Mouse (Mus musculus) adrenal gland, adult 18-20 months (tissue): ENCODE data around the gene Cyp2f2. TPM values are rescaled to one million over a fixed set of nuclear protein-coding genes. Genes with fewer than 3 reads are reported as not detected.

Experiments used
- DNase-seq, 2 experiments: peaks; one replicate each; pipeline ENCODE4 v3.0.0; 2021 to 2022; ENCODE audit warnings: low spot score in 2 of 2
- long read RNA-seq, 2 experiments: library from polyadenylated mRNA; stranded (forward); transcript quantifications; one replicate each; pipeline ENCODE4 v2.0.0; 2021
- total RNA-seq, 2 experiments: library from RNA; stranded (reverse); gene quantifications; 1 replicate in 1 of 2; 2 replicates in 1 of 2; pipeline ENCODE4 v1.2.3; 2021

Gene Cyp2f2
- 100 to 1,000 TPM in 1 of 2 experiments, 1 to 10 TPM in 1; 3.5 to 488 TPM for total RNA-seq
- long read RNA-seq, experiment 1, transcript Cyp2f2-201 (10 exons, 1,866 nt), result major isoform, 5 of 5 reads
- long read RNA-seq, experiment 1, partial matches to known transcripts, result 0 of 5 reads
- long read RNA-seq, experiment 1, other reads (novel, unspliced or antisense), result 0 of 5 reads
- long read RNA-seq, experiment 2, transcript Cyp2f2-201 (10 exons, 1,866 nt), result major isoform, 358 of 497 reads
- long read RNA-seq, experiment 2, partial matches to known transcripts, result 124 of 497 reads
- long read RNA-seq, experiment 2, other reads (novel, unspliced or antisense), result 14 of 497 reads

DNA sequence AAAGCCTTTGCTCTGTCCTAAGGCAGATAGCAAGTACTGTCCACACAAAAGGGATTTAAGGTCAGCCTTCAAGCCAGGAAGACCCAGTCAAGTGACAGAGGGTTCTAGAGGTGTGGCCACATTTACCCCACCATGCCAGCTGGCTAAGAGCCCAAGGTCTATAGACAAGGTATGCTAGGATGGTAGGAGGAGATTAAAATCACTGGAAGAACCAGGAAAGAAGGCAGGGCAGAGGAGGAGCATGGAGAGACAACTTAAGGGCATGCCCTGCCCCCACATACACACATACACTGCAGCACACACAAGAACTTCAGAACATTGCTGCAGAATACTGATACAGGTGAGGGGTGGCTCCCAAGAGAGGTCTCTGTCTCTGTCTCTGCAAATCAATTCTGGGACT is at the start of gene Cyp2f2:
TSS of gene Cyp2f2 (plus strand) at position 234 of the 400 bp plus-strand sequence.
- DNase-seq, result peak in 1 of 2 experiments; percentile 27

DNA sequence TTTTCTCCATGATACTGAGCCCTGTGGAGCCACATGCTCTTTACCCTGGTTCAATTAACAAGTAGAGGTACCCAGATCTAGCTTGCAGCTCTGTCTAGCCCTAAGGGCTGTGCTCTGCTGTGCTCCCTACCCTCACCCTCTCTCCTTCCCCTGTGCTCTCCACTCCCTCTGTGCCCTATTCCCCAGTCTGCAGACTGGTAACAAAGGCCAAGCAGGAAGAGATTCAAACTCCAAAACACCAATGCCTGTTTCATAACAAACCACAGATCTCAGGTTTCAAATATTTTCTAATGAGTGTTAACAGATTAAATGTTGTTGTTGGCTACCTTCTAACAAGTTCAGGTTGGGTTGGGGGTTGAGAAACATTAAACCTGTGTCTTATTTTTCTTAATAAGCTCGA is 41.1 kb upstream of the Cyp2f2 start:
- no peak for DNase-seq

DNA sequence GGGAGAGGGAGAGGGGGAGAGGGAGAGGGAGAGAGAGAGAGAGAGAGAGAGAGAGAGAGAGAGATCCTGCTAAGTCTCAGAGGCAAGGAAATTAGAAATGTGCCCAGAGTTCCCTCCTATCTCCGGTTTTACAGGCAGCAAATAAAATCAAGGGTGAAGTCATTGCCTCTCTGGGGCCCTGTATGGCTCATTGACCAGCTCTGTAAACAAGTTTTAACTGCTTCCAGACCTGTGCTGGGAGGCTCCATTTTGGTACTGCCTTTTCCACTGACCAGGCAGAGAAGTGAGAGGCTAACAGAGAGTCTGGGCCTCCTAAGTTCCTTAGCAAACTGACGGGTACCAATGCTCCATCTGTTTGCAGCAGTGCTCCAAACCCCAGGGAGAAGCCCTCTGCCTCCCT is 38.1 kb upstream of the Cyp2f2 start:
- no peak for DNase-seq

DNA sequence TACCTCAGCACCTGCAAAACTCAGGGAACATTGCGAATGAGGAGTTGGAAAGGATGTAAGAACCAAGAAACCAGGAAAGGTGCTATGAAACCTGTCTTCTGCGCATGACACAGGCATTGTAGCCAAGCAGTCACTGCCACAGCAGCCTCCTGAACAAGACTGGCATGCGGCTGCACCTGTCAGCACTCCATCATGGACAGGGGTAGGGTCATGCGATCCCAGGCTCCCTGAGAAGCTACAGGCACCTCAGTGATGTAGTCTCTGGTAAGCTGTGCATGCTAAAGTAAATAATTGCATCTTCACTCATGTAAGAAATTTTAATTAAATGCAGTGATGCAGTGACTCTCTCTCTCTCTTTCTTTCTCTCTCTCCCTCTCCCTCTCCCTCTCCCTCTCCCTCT is 28.7 kb upstream of the Cyp2f2 start:
- no peak for DNase-seq

DNA sequence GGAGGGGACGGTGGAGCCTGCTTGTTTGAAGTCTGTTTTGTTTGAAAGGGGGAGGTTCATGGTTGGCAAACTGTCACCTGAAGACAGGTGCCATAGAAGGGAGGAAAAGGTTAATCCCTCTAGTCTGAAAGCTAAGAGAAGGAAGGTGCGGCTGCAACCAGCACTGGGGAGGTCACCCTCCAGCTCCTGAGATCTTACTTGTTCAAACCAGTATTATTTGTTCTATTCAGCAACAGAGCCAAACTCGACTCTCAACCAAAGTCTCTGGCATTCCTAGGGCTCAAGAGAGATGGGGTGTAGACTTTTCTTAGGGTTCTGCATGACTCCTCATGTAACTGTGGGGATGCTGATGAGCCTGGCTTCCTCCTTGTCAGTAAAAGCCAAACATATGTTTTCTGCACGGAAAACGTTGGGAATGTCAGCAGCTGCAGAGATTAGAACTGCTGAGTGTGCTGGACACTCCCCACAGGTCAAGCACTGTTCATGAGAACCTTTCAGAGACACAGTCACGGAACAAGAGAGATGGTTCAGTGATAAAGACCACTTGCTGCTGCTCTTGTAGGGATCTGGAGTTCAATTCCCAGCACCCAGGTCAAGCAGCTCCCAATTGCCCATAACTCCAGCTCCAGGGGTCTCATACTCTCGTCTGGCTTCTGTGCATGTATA is 27.5 kb upstream of the Cyp2f2 start:
- DNase-seq, result no peak

DNA sequence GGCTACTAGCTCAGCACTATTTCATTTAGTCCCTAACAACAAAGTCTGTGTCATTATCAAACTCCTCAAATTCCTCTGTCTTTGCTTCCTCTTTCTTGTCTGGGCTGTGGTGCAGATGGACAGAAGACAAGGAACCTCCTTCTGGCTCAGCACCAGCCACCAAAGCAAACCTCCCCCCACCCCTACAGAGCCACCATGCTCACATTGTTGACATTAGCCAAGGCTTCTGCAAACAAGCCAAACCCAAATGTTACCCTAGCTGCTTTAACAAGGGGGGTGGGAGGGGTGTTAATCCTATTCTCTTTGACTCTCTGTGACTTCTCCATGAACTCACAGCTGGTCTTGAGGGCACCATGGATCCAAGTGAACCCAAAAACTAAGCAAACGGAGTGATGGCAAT is 26.8 kb upstream of the Cyp2f2 start:
- DNase-seq, result no peak

DNA sequence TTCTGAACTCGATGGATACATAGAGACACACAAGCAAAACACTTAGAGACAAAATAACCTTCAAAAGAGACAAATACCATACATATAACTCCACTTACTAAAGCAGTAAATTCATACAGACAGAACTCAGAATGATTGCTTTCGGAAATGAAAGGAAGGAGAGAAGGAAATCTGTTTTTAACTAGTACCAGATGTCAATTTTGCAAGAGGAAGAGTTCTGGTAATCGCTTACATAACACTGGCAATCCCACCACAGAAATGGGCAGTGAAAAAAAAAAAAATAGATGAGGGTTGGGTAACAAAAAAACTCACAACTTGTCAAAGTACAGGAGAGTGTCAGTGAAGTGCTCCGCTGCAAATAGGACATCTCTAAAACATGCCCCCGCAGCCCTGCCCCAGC is 14.8 kb upstream of the Cyp2f2 start:
- no peak for DNase-seq

DNA sequence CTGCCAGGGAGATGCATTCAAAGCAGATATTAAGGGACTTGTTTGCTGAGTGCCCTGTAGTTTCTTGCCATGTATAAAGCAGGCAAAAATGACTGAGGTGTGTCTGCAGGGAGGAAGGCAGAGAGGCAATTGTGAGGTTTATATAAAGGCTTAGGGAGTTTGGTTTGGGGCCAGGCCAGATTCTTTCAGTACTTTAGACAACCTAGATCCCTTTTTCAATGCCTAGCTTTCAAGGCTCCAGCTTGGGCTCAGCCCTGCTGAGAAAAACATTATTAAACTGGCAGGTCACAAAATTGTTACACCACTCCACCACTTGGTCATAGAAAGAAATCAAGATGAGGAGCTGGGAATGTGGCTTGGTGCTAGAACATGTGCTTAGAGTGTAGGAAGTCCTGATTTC is 9.4 kb upstream of the Cyp2f2 start:
- no peak for DNase-seq

DNA sequence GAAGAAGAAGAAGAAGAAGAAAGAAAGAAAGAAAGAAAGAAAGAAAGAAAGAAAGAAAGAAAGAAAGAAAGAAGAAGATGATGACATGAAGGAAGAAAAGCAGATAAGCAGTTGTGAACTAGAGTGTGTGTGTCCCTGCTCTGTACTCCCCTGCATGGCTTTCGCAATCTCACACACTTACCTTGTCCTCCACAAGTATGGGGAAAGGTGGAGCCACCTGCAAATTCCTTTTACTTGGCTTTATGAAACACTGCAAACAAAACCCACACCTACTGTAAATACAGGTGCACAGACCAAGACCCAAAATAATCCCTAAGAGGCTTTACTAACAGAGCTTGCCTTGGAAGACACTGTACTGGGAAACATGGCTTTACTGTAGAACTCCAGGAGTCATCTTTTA is 8.7 kb upstream of the Cyp2f2 start:
- DNase-seq, result no peak

DNA sequence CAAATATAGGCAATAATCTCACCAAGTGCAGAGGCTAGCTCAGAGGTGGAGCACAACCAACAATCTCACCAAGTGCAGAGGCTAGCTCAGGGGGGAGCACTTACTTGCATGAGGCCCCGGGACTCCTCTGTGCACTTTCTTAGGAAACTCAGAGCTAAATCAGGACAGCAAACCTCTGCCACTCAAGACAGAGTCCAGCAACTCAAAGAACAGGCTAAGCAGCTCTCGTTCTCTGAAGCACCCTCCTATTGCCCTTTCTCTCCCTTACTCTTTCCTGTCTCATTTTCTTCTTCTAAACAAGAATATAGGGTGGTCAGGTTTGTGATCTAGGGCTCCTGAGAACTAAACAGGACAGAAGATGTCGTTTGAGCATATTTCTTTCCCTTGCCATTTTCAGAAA is 7.7 kb upstream of the Cyp2f2 start:
- DNase-seq, result no peak

DNA sequence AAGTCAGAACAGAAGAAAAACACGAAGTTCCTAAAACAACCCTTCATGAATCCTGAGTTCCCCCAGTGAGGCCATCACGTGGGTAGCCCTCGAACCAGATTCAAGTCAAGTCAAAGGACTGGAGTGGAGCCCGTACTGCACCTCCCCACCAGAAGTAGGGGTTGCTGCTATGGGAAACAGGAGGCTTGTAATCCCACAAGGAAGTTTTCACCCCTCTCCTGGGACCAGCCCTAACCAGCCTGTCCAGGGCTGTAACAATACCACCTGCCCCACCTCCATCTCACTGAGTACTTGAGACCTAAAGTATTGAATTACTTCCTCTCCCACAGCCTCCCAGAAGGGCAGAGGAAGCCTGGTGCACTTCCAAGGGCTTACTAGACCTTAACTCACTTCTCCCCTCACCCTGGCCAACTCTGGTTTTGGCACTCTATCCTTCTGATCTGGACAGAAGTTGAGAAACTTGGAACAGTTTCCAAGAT is 1.6 kb upstream of the Cyp2f2 start:
- no peak for DNase-seq

DNA sequence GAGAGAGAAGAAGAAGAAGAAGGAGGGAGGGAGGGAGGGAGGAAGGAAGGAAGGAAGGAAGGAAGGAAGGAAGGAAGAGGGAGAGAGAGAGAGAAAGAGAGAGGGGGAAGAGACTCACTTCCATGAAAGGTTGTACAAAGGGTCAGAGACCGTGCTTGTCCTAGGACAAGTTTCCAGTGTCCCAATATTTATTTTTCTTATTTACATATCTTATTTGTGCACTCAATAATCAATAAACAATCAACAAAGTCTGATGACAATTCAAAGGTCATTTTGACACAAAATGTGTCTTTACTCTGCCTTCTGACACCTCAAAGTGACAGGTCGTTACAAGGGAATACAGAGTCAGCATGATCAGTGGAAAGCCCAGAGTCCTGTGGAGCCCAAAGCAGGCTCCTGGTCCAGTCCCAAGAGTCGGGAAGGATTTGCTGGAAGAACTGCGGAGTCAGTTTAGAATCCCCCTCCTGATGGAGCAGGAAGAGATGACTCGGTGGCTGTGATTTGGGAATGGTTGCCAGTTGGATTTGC is 4.7 kb downstream of the Cyp2f2 start:
- DNase-seq, result no peak

DNA sequence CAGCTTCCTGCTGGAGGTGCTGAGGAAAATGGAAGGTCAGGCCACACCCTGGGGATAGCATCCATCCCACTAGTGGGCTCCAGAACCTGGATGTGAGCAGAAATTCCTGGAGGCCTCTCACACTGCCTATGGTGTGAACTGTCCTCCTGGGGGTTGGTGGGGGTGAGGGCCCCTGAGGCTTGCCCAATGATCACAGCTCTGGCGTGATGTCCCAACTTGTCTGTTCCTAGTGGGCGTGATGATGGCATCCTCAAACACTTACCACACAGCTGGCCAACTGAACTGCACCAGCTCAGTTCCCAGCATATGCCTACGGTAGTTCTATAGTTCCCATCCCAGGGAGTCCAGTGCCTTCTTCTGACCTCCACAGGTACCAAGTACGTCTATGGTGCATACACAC is 5.3 kb downstream of the Cyp2f2 start:
- DNase-seq, result no peak

DNA sequence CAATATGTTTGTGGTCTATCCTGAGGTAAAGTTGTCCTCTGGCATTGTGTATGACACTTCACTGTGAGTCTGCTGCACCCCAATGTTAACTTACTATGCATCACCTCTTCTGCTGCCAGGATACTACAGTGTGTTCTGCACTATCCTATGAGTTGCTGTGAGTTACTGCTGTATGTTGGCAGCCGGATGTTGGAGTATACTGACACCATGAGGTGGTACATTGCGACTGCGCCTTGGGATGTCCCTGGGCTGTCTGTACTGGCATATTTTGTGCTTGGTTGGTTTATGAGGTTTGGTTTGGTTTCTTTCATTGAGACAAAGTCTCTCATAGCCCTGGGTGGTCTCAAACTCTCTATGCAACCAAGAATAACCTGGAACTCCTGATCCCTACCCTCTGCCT is 8.5 kb downstream of the Cyp2f2 start:
- peak in 1 of 2 experiments; percentile 41 for DNase-seq

DNA sequence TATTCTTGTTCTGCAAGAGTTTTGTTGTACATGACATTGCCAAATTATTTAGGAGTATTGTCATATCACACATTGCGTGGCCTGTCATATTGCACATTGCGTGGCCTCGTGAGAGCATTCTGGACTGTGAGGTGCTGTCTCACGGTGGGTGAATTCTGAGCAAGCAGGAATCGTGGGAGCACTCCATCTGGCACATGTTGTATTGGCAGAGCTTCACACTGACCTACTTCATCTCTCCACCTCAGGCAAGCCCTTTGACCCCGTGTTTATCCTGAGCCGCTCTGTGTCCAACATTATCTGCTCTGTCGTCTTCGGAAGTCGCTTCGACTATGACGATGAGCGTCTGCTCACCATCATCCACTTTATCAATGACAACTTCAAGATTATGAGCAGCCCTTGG is 9.2 kb downstream of the Cyp2f2 start:
- no peak for DNase-seq

DNA sequence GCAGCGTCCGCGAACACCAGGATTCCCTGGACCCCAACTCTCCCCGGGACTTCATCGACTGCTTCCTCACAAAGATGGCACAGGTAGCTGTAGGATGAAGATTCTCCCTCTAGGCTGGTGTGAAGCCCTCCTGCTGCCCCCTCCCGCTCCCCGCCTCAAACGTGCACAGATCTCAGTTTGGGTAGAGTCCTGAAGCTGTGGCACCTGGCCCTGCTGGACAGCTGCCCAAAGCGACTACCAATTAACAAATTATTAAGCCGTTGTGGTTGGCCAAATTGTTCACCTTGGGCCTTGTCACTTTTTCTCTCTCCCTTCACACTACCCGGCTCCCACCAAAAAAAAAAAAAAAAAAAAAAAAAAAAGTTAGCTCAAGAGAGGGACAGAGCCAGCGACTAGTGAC is 10.1 kb downstream of the Cyp2f2 start:
- no peak for DNase-seq

DNA sequence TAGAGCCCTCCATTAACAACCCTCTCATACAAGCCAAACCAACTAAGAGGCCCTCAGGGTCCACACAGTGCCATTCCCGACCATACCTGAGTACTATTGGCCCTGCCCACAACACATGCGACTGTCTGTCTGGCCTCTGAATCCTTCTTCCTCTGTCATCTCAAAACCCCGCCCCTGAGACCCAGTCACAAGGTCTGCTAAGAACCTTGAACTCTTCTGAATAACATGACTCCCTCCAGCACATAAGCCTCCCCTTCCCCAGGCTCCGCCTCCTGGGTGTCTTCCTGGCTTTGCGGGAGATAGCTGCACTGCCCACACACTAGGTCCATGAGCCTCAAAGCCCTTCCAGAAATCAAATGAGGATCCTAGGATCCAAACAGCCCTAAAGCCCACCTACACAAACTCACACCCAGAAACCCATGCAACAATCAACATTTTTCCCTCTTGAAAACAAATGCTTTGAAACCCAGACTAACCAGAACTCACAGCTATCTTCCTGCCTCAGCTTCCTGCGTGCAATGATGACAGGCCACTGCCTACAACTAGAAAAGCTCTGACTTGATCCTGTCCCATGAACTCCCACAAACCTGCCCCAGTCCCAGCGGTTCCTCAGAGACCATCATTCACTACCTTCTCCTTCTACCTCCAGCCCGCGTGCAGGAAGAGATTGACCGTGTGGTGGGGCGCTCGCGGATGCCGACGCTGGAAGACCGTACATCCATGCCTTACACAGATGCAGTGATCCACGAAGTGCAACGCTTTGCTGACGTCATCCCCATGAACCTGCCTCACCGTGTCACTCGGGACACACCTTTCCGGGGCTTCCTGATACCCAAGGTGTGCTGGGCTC is 11.0 kb downstream of the Cyp2f2 start:
- DNase-seq, result no peak

DNA sequence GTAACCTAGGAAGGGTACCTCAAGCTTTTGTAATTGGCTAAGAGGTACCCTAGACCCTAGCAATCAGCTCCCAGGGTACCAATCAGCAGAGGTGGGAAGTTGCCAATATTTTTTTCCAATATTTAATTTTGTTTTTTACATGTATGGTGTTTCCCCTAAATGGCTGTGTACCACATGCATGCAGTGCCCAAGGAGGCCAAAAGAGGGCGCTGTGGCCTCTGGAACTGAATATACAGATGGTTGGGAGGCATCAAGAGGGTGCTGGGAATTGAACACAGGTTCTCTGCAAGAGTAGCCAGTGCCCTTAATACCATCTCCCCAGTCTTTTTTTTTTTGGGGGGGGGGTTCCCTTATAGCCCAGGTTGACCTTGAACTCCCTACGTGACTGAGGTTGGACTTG is 11.7 kb downstream of the Cyp2f2 start:
- no peak for DNase-seq

DNA sequence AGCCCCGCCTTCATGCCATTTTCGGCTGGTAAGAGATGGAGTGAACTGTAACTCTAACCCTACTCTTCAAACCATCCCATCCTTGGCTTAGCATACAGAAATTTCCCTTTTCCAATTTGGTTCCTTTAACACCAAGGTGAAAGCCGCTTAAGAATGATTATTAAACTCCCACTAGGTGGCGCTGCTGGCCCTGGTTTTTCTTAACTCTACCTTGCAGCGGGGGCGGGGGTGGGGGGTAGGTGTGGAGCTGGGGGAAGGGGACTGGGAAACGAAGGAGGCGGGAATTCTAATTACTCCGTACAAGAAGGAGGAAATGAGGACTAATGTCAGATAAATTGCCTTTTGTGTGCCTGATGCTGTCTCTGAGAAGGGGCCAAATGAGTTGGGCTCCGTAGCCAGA is 12.9 kb downstream of the Cyp2f2 start:
- peak; percentile 44 to 54 for DNase-seq

DNA sequence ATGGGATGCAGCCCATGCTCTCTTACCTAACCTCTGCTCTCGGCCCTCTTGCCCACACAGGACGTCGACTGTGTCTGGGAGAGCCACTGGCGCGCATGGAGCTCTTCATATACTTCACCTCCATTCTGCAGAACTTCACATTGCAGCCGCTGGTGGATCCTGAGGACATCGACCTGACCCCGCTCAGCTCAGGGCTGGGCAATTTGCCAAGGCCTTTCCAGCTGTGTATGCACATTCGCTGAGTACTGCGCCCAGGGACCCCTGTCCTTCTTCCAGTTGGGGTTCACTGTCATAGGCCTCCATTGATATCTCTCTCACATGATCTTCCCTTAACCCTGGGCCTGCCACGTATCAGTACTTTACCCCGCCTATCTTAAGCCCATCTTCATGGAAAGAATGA is 13.4 kb downstream of the Cyp2f2 start:
- no peak for DNase-seq

DNA sequence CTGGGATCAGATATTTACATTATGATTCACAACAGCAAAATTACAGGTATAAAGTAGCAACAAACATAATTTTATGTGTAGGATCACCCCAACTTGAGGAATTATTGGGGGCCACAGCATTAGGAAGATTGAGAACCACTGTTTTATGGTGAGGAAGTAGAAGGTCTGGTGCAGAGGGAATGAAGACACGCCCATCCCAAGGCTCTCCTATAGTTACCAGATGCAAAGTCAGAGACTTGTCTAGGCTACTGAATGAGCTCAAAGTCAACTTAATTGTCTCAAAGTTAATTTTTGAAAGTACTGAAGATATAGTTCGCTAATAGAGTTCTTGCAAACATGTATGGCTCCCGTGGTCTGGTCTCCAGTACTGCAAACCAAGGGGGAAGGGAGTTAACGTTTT is 14.0 kb downstream of the Cyp2f2 start:
- DNase-seq, result no peak
